Mouse (Mus musculus) heart, embryonic 14.5 days (tissue): ENCODE measurements at regions not wholly inside any gene's neighbourhood (a gene's known extent, or its start where the extent isn't known, plus 50 kb on each side); places are given as distances from the start of the nearest gene placed in this dataset.

ENCODE experiments used
- ATAC-seq: fragments of 200-750 bp; cut with Nextera tagmentation; 2 replicates; pipeline ENCODE4 v1.8.0; 2017; ENCODE audit warnings: low read depth, moderate TSS enrichment; ENCODE audit not compliant: insufficient number of reproducible peaks, insufficient read depth, low FRiP score
- H3K27ac ChIP-seq, 2 experiments: fragments of 200-500 bp in 1 of 2; fragments of 300-500 bp in 1 of 2; sonication (generic) in 1 of 2; replicated peaks in 1 of 2; 2 replicates each; pipeline ENCODE4 v1.5.1; 2012 to 2014; ENCODE audit warnings: low read depth in 2 of 2, low read length in 2 of 2, control low read depth in 1 of 2, mild to moderate bottlenecking in 1 of 2, mixed read lengths in 1 of 2; ENCODE audit not compliant: control insufficient read depth in 1 of 2, insufficient read depth in 1 of 2
- H3K27me3 ChIP-seq: fragments of 300-500 bp; sonication (generic); 2 replicates; pipeline ENCODE4 v1.6.1; 2014; ENCODE audit warnings: mild to moderate bottlenecking, low read length, control low read depth; ENCODE audit not compliant: control insufficient read depth, insufficient read depth
- H3K36me3 ChIP-seq: fragments of 300-500 bp; sonication (generic); 2 replicates; pipeline ENCODE4 v1.6.1; 2014; ENCODE audit warnings: mild to moderate bottlenecking, control low read depth, low read length, mixed read lengths; ENCODE audit not compliant: control insufficient read depth, insufficient read depth
- H3K4me1 ChIP-seq, 2 experiments: fragments of 200-500 bp in 1 of 2; fragments of 300-500 bp in 1 of 2; sonication (generic) in 1 of 2; 2 replicates each; pipeline ENCODE4 v1.6.1; 2012 to 2014; ENCODE audit warnings: low read length in 2 of 2, control low read depth in 1 of 2, mixed read lengths in 1 of 2; ENCODE audit not compliant: control insufficient read depth in 2 of 2, insufficient read depth in 2 of 2
- H3K4me2 ChIP-seq: fragments of 300-500 bp; sonication (generic); 2 replicates; pipeline ENCODE4 v1.6.1; 2014; ENCODE audit warnings: mild to moderate bottlenecking, low read length
- H3K4me3 ChIP-seq, 2 experiments: fragments of 200-500 bp in 1 of 2; fragments of 300-500 bp in 1 of 2; sonication (generic) in 1 of 2; 2 replicates each; pipeline ENCODE4 v1.5.1; 2012 to 2014; ENCODE audit warnings: low read length in 2 of 2, mild to moderate bottlenecking in 2 of 2, control low read depth in 1 of 2, low read depth in 1 of 2, moderate library complexity in 1 of 2; ENCODE audit not compliant: control insufficient read depth in 1 of 2, insufficient read depth in 1 of 2
- H3K9ac ChIP-seq: fragments of 300-500 bp; sonication (generic); 2 replicates; pipeline ENCODE4 v1.6.1; 2014; ENCODE audit warnings: mild to moderate bottlenecking, low read length
- H3K9me3 ChIP-seq: fragments of 300-500 bp; sonication (generic); 2 replicates; pipeline ENCODE4 v1.6.1; 2016; ENCODE audit warnings: low read length, control low read depth; ENCODE audit not compliant: control insufficient read depth
- WGBS: fragments of 180-500 bp; shearing (Covaris S2); extraction: QIAGEN DNeasy Blood & Tissue Kit; methylation state at CpG from one replicate; pipeline ENCODE4 v1.1.7; 2014; 5-methylcytosine and 5-hydroxymethylcytosine counted together

GRCm38 (mm10) chr11:43370025-43370424 is 56.0 kb downstream of the Pttg1 start:
- Histone ChIP-seq H3K27ac (no peak overlapping the region), H3K36me3 (no peaks in the 10 kb centered on the region), H3K4me2 (no peak overlapping the region), H3K4me1 (no peaks in the 10 kb centered on the region), H3K9me3 (no peaks in the 10 kb centered on the region), H3K9ac (no peak overlapping the region), H3K4me3 (no peak overlapping the region), H3K27me3 (no peaks in the 10 kb centered on the region)
- ATAC-seq: no peak; the same call in 1 of the 2 replicates
- 77% methylated on average over 3 of the region's 3 CpGs for WGBS

GRCm38 (mm10) chr11:43368346-43368745 is 57.7 kb downstream of the Pttg1 start:
- 60% methylated on average over 1 of the region's 1 CpGs for WGBS
- no peak overlapping the region for H3K9ac ChIP-seq
- no peaks in the 10 kb centered on the region for H3K4me1 ChIP-seq
- ATAC-seq: no peak
- no peaks in the 10 kb centered on the region for H3K36me3 ChIP-seq
- no peaks in the 10 kb centered on the region for H3K9me3 ChIP-seq
- no peak overlapping the region for H3K4me2 ChIP-seq
- H3K27me3 ChIP-seq: no peaks in the 10 kb centered on the region
- no peak overlapping the region for H3K4me3 ChIP-seq
- no peak overlapping the region for H3K27ac ChIP-seq

- 65% methylated on average over 13 of the region's 13 CpGs for WGBS
These were observed 64.2 kb downstream of the Pttg1 start for GRCm38 (mm10) chr11:43361858-43362257.

GRCm38 (mm10) chr11:43358390-43359291 is 67.4 kb downstream of the Pttg1 start:
- H3K4me1 ChIP-seq: no peaks in the 10 kb centered on the region
- WGBS: 65% methylated on average over 13 of the region's 13 CpGs
- H3K9ac ChIP-seq: no peak overlapping the region
- H3K27ac ChIP-seq: no peak overlapping the region
- no peak; the same call in 1 of the 2 replicates for ATAC-seq
- no peaks in the 10 kb centered on the region for H3K36me3 ChIP-seq
- H3K4me2 ChIP-seq: no peak overlapping the region
- H3K9me3 ChIP-seq: no peaks in the 10 kb centered on the region
- H3K27me3 ChIP-seq: no peaks in the 10 kb centered on the region; the same call in 1 of the 2 replicates
- no peak overlapping the region for H3K4me3 ChIP-seq

More at GRCm38 (mm10) chr11:43361858-43362257, 64.2 kb downstream of the Pttg1 start:
- H3K27me3 ChIP-seq: no peaks in the 10 kb centered on the region; the same call in 1 of the 2 replicates
- no peaks in the 10 kb centered on the region for H3K36me3 ChIP-seq
- no peak overlapping the region for H3K27ac ChIP-seq
- H3K9ac ChIP-seq: no peak overlapping the region
- H3K9me3 ChIP-seq: no peaks in the 10 kb centered on the region
- no peak for ATAC-seq
- no peak overlapping the region for H3K4me2 ChIP-seq
- H3K4me1 ChIP-seq: no peaks in the 10 kb centered on the region
- H3K4me3 ChIP-seq: no peak overlapping the region

- Histone ChIP-seq H3K4me1 (no peaks in the 10 kb centered on the region), H3K27me3 (no peaks in the 10 kb centered on the region), H3K4me3 (no peak overlapping the region), H3K27ac (no peak overlapping the region), H3K9ac (no peak overlapping the region), H3K36me3 (no peaks in the 10 kb centered on the region), H3K9me3 (no peaks in the 10 kb centered on the region), H3K4me2 (no peak overlapping the region)
- no peak for ATAC-seq
- WGBS: 72% methylated on average over 4 of the region's 4 CpGs
These were observed 72.4 kb downstream of the Pttg1 start for GRCm38 (mm10) chr11:43353602-43354001.

GRCm38 (mm10) chr11:43353030-43353429 is 73.0 kb downstream of the Pttg1 start:
- no peaks in the 10 kb centered on the region for H3K4me1 ChIP-seq
- no peak for ATAC-seq
- no peak overlapping the region for H3K4me2 ChIP-seq
- 83% methylated on average over 1 of the region's 1 CpGs for WGBS
- no peaks in the 10 kb centered on the region for H3K27me3 ChIP-seq
- H3K9me3 ChIP-seq: no peaks in the 10 kb centered on the region
- no peak overlapping the region for H3K9ac ChIP-seq
- H3K27ac ChIP-seq: no peak overlapping the region
- H3K4me3 ChIP-seq: no peak overlapping the region
- H3K36me3 ChIP-seq: no peaks in the 10 kb centered on the region

GRCm38 (mm10) chr11:43351818-43352217 is 74.2 kb downstream of the Pttg1 start:
- no peak for ATAC-seq
- no peak overlapping the region for H3K27ac ChIP-seq
- no peak overlapping the region for H3K9ac ChIP-seq
- H3K27me3 ChIP-seq: no peaks in the 10 kb centered on the region
- no peaks in the 10 kb centered on the region for H3K36me3 ChIP-seq
- no peak overlapping the region for H3K4me3 ChIP-seq
- H3K9me3 ChIP-seq: no peaks in the 10 kb centered on the region
- 60% methylated on average over 2 of the region's 2 CpGs for WGBS
- H3K4me2 ChIP-seq: no peak overlapping the region
- H3K4me1 ChIP-seq: no peaks in the 10 kb centered on the region
